Mouse (Mus musculus) forebrain, embryonic 10.5 days (tissue): ENCODE results near the gene Atp6v0a2. TPM values are rescaled to one million over a fixed set of nuclear protein-coding genes. Genes with fewer than 3 reads are reported as not detected.
"Not testable (repeated sequence)": the region's sequence is repeated elsewhere in the genome, so short reads cannot be mapped to it uniquely, and the experiment has no call there.

ENCODE experiments used
- DNase-seq: peaks from one replicate; pipeline ENCODE4 v3.0.0-alpha.2; 2017; ENCODE audit warnings: low spot score; ENCODE audit errors: extremely low spot score
- H3K27ac ChIP-seq: fragments of 300-500 bp; sonication (generic); 2 replicates; pipeline ENCODE4 v1.5.1; 2016; ENCODE audit warnings: mild to moderate bottlenecking
- H3K27me3 ChIP-seq: fragments of 300-500 bp; sonication (generic); 2 replicates; pipeline ENCODE4 v1.6.1; 2016; ENCODE audit warnings: mild to moderate bottlenecking; ENCODE audit not compliant: poor library complexity, severe bottlenecking
- H3K36me3 ChIP-seq: fragments of 300-500 bp; sonication (generic); replicated peaks from 2 replicates; pipeline ENCODE4 v1.6.1; 2016; ENCODE audit warnings: mild to moderate bottlenecking, moderate library complexity
- H3K4me1 ChIP-seq: fragments of 300-500 bp; sonication (generic); 2 replicates; pipeline ENCODE4 v1.6.1; 2016
- H3K4me3 ChIP-seq: fragments of 300-500 bp; sonication (generic); 2 replicates; pipeline ENCODE4 v1.5.1; 2016; ENCODE audit warnings: mild to moderate bottlenecking, moderate library complexity
- H3K9me3 ChIP-seq: fragments of 300-500 bp; sonication (generic); 2 replicates; pipeline ENCODE4 v1.6.1; 2016; ENCODE audit warnings: mild to moderate bottlenecking, moderate library complexity
- WGBS: fragments of 180-500 bp; shearing (Covaris S2); methylation state at CpG from one replicate; pipeline ENCODE4 v1.1.7; 2016; 5-methylcytosine and 5-hydroxymethylcytosine counted together
- polyA plus RNA-seq: library from polyadenylated mRNA; unstranded; fragments of >200 nt; fragmentation: Nextera tagmentation; extraction: Ambion mirVana; gene quantifications from 2 replicates; pipeline ENCODE4 v1.2.1, GENCODE M21; 2016

The Atp6v0a2 gene
- polyA plus RNA-seq, 1 experiment from 2014 or later = 45.4 TPM

DNA sequence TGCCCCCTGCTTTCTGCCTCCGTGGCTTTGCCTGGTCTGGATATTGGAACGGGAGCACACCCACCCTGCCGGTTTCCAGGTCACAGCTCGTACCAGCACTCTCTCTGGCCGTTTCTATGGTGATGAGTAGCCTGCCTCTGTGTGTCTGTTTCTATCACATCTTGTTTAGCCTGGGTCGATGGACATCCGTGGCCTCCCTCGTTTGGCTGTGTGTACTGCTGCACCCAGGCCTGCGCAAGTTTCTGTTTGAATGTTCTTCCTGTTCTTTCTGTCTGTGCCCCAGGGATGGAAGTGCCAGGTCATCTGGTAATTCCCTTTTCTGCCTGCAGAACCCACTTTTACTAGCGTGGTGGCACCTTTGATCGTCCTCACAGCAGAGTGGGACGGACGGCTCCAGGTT is 7.0 kb upstream of the Atp6v0a2 start:
- Histone ChIP-seq H3K27me3 (no peaks in the 10 kb centered on the region), H3K27ac (no peak overlapping the region), H3K9me3 (no peaks in the 10 kb centered on the region), H3K4me1 (no peaks in the 10 kb centered on the region), H3K4me3 (no peak overlapping the region), H3K36me3 (peaks cover 47% of the 10 kb centered on the region)
- no peak for DNase-seq
- 85% methylated on average over 13 of the region's 13 CpGs for WGBS

DNA sequence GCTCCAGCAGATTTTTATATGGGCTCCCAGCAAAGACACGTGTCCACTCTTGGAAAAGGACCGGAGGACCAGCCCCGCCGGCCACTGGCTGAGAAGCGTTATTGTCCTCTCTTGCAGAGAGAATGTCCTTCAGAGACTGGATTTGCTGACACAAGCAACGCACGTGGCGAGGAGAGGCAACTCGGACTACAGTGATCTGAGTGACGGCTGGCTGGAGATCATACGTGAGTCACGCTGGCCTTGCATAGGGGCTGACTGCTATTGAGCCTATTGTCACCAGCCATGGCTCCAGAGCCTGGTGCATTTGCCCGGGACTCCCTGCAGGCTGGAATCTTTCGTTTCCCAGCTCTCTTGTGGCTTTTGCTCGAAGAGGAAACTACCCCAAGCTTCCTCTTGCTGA is 5.5 kb upstream of the Atp6v0a2 start:
- Histone ChIP-seq H3K27ac (no peak overlapping the region), H3K4me3 (no peak overlapping the region), H3K4me1 (peaks cover 3% of the 10 kb centered on the region), H3K27me3 (no peaks in the 10 kb centered on the region), H3K36me3 (peaks cover 42% of the 10 kb centered on the region), H3K9me3 (no peaks in the 10 kb centered on the region)
- WGBS = 89% methylated on average over 15 of the region's 15 CpGs
- DNase-seq = no peak

DNA sequence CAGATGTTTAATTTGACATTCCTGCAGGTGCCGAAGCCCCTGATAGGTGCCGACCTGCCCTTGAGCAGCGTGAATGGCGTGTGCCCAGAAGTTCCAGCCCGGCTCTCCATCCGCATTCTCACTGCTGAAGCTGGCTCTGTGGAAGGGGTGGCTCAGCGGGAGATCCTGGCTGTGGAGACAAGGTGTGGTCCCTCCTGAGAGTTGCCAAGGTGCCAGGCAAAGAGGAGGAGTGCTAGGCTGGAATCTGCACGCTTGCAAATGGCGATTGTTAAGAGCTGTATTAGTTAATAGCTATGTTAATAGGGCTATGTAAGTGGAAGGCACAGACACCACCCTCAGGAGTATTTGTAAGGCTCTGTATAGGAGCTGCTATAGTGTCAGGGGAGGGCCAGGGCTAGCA is 4.1 kb upstream of the Atp6v0a2 start:
- H3K27ac ChIP-seq = no peak overlapping the region
- peaks cover 10% of the 10 kb centered on the region for H3K4me1 ChIP-seq
- H3K9me3 ChIP-seq = no peaks in the 10 kb centered on the region
- no peak for DNase-seq
- 90% methylated on average over 9 of the region's 9 CpGs for WGBS
- no peaks in the 10 kb centered on the region for H3K27me3 ChIP-seq
- no peak overlapping the region for H3K4me3 ChIP-seq
- H3K36me3 ChIP-seq = peaks cover 34% of the 10 kb centered on the region

DNA sequence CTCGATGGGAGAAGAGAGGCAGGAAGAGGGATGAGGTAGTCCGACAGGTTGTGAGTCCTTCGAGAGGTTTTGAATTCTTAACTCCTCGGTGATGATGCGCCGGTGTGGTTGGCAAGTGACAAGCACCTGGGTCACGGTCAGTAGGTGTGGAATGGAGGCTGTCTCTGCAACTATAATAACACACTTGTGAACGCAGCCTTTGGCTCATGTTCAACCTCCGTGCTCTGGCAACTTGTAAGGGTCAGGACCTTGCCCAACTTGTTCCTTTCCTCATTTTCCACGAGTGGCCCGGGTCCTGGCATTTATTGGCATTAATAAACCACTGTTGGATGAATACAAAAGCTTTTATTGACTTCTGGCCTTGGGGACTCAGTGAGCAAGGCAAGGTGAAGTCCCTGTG is 1.3 kb downstream of the Atp6v0a2 start:
- H3K36me3 ChIP-seq = peaks cover 38% of the 10 kb centered on the region
- no peaks in the 10 kb centered on the region for H3K9me3 ChIP-seq
- 39% methylated on average over 11 of the region's 11 CpGs for WGBS
- H3K4me1 ChIP-seq = peaks cover 23% of the 10 kb centered on the region
- peak overlapping the region; percentile 86; the same call in 1 of the 2 replicates for H3K27ac ChIP-seq
- H3K4me3 ChIP-seq = peak overlapping the region; percentile 83
- DNase-seq = no peak
- no peaks in the 10 kb centered on the region for H3K27me3 ChIP-seq

DNA sequence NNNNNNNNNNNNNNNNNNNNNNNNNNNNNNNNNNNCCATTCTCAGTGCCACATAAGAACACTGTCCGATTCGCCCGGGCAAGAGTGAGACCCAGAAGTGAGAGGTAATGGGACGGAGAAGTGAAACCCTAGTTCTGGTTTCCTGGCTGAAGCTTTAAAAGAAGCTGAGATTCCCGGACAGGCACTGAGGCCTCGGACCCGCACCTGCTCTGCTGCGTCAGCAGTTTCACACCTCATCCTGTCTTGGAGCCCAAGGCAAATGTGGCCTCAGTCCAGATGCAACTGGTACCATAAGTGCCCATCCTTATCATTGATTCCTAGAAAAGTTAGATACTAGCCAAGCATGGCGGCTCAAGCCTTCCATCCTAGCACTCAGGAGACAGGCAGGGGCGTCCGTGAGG is 3.3 kb downstream of the Atp6v0a2 start:
- no peak for DNase-seq
- Histone ChIP-seq H3K9me3 (no peaks in the 10 kb centered on the region), H3K4me3 (no peak overlapping the region), H3K36me3 (peaks cover 48% of the 10 kb centered on the region), H3K27me3 (no peaks in the 10 kb centered on the region), H3K4me1 (peaks cover 23% of the 10 kb centered on the region), H3K27ac (no peak overlapping the region)
- WGBS = 92% methylated on average over 8 of the region's 11 CpGs

DNA sequence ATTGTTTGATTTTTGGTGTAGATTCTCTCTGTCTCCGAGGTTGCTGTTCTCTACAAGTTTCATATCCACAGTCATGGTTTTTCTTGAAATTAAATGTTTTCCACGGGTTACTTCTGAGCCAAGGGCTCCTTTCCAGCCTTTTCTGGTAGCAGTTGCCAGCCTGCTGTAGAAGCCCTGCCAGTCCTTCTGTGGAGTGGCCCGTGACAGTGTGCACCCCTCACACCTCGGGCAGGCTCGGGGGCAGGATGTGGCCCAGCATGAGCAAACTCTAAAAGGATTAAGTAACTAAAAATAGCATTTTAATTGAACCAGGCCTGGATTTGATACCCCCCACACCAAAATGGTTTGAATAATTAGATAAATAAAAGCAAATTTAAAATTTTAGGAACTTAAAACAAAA is 4.1 kb downstream of the Atp6v0a2 start:
- H3K4me1 ChIP-seq = peaks cover 23% of the 10 kb centered on the region
- WGBS = 85% methylated on average over 5 of the region's 5 CpGs
- H3K4me3 ChIP-seq = no peak overlapping the region
- H3K27ac ChIP-seq = no peak overlapping the region
- no peak for DNase-seq
- H3K9me3 ChIP-seq = no peaks in the 10 kb centered on the region
- peaks cover 50% of the 10 kb centered on the region for H3K36me3 ChIP-seq
- H3K27me3 ChIP-seq = no peaks in the 10 kb centered on the region

DNA sequence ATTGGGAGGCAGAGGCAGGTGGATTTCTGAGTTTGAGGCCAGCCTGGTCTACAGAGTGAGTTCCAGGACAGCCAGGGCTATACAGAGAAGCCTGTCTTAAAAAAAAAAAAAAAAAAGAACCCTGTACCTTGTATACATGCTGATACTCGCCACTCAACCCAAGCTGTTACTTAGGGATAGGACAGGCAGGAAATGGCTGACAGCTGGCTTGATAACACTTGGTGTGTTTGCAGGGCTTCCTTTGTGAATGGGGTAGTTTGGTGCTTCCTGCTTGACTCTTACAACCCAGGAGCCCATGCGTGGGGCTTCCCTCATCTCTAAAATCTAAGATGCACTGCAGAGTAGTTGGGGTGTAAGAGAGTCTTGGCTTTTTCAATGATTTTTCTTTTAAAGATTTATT is 5.0 kb downstream of the Atp6v0a2 start:
- no peak overlapping the region for H3K27ac ChIP-seq
- no peaks in the 10 kb centered on the region for H3K27me3 ChIP-seq
- 89% methylated on average over 2 of the region's 2 CpGs for WGBS
- H3K4me3 ChIP-seq = no peak overlapping the region
- no peaks in the 10 kb centered on the region for H3K9me3 ChIP-seq
- H3K4me1 ChIP-seq = peaks cover 15% of the 10 kb centered on the region
- no peak for DNase-seq
- H3K36me3 ChIP-seq = peaks cover 58% of the 10 kb centered on the region

DNA sequence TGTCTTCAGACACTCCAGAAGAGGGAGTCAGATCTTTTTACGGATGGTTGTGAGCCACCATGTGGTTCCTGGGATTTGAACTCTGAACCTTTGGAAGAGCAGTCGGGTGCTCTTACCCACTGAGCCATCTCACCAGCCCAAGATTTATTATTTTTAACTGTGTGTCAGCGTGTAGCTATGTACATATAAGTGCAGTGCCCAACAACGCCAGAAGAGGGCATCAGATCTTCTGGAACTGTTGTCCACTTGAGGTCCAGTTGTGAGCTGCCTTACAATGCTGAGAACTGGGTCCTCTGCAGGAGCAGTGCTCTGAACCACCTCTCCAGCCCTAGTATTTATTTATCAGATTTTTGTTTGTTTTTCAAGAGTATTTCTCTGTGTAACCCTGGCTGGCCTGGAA is 6.7 kb downstream of the Atp6v0a2 start:
- H3K9me3 ChIP-seq, H3K27me3 ChIP-seq, DNase-seq, H3K27ac ChIP-seq, H3K4me1 ChIP-seq, H3K4me3 ChIP-seq: not testable (repeated sequence)
- H3K36me3 ChIP-seq = peaks cover 75% of the 10 kb centered on the region
- 81% methylated on average over 4 of the region's 4 CpGs for WGBS

DNA sequence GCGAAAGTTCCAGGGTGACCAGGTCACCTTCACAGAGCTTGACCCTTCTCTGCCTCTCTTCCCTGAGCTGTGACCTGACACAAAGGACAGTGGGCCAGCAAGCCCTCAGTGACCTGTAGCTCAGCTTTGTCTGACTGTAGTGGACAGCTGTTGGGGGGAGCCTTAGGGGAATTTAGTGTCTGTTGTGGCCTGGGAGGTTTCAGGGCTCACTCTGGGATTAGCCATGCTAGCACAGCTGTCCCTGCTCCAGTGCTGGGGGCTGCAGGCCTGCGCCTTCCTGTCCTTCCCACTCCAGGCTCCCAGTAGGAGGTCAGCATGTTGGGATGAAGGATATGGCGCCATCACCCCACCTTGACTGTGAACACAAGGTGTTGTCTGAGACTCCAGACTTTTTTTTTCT is 7.8 kb downstream of the Atp6v0a2 start:
- Histone ChIP-seq H3K4me3 (no peak overlapping the region), H3K27me3 (no peaks in the 10 kb centered on the region), H3K36me3 (peaks cover 81% of the 10 kb centered on the region), H3K27ac (no peak overlapping the region), H3K9me3 (no peaks in the 10 kb centered on the region), H3K4me1 (no peaks in the 10 kb centered on the region)
- no peak for DNase-seq
- 93% methylated on average over 3 of the region's 3 CpGs for WGBS

DNA sequence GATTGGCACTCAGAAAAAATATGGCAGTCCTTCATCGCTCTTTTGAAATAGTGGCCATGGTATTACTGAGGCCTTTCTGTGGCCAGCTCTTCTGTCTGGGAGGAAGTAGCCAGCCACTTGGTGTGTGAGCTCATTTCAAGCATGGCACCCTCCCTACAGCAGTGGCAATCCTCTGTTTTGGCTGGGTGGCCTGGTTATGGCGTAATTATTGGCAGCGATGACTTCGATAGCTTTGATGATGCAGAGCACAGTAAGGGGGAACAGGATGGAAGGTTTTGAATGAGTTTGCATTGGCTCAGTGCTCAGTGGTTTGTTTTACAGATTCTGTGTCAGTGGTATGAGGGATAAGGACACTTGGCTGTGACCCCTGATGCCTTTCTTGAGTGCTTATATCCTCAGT is 8.3 kb downstream of the Atp6v0a2 start:
- Histone ChIP-seq H3K27me3 (no peaks in the 10 kb centered on the region), H3K4me3 (no peak overlapping the region), H3K27ac (no peak overlapping the region), H3K36me3 (peaks cover 87% of the 10 kb centered on the region), H3K9me3 (no peaks in the 10 kb centered on the region), H3K4me1 (no peaks in the 10 kb centered on the region)
- DNase-seq = no peak
- WGBS = 97% methylated on average over 4 of the region's 4 CpGs

DNA sequence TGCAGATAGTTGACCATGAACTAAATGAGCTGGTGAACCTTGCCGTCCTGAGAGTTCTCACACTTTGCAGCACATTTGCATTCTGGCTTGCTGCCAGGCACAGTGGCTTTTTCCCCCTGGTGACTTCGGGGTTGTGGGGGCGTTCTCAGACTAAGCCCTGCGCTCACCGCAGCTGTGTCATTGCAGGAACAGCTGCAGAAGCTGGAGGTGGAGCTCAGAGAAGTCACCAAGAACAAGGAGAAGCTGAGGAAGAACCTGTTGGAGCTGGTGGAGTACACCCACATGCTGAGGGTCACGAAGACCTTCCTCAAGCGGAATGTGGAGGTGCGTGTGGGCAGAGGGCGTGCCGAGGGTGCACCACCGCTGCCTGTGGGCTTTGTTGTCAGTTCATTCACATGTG is 8.9 kb downstream of the Atp6v0a2 start:
- Histone ChIP-seq H3K27ac (no peak overlapping the region), H3K9me3 (no peaks in the 10 kb centered on the region), H3K36me3 (peaks cover 93% of the 10 kb centered on the region), H3K27me3 (no peaks in the 10 kb centered on the region), H3K4me3 (no peak overlapping the region), H3K4me1 (no peaks in the 10 kb centered on the region)
- no peak for DNase-seq
- WGBS = 95% methylated on average over 11 of the region's 11 CpGs

DNA sequence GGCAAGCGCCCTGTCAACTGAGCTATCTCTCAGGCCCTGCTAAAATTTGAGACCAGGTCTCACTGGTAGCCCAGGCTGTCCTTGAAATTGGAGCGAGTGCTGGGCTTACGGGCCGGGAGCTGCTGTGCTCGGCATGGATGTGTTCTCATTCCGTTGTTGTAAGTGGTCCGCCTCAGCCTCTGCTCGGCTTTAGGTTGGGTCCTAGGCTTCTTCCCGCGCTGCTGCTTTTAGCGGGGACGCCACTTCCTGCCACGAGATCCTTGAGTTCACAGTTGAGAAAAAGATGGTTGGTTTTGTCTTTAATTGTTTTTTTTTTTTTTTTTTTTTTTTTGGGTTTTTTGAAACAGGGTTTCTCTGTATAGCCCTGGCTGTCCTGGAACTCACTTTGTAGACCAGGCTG is 9.5 kb downstream of the Atp6v0a2 start:
- H3K9me3 ChIP-seq = no peaks in the 10 kb centered on the region
- H3K4me3 ChIP-seq = no peak overlapping the region
- peaks cover 97% of the 10 kb centered on the region for H3K36me3 ChIP-seq
- H3K4me1 ChIP-seq = no peaks in the 10 kb centered on the region
- no peaks in the 10 kb centered on the region for H3K27me3 ChIP-seq
- no peak overlapping the region for H3K27ac ChIP-seq
- whole genome bisulfite sequencing = 97% methylated on average over 13 of the region's 13 CpGs
- DNase-seq = no peak

DNA sequence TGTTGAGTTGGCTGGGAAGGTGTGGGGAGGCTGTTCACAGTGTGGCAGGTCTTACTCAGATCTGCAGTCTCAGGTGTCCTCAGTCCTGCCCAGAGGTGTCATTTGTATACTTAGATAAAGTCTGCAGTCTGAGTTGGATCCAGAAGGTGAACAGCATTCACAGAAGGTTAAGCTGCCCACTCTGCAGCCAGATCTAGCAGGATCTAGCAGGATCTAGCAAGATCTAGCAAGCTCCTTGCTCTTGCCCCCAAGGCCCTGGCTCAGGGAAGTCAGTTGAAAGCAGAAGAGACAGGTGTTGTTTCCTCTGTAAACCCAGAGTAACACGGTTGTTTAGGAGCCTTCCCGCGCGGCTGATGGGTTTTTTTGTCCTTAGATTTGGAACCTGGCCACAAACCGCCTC is 85.4 kb downstream of the Atp6v0a2 start:
- 92% methylated on average over 5 of the region's 5 CpGs for WGBS
- Histone ChIP-seq H3K4me3 (no peak overlapping the region), H3K27ac (no peak overlapping the region), H3K36me3 (peaks cover 84% of the 10 kb centered on the region), H3K9me3 (peaks cover 3% of the 10 kb centered on the region), H3K27me3 (no peaks in the 10 kb centered on the region), H3K4me1 (no peaks in the 10 kb centered on the region)
- DNase-seq = no peak

DNA sequence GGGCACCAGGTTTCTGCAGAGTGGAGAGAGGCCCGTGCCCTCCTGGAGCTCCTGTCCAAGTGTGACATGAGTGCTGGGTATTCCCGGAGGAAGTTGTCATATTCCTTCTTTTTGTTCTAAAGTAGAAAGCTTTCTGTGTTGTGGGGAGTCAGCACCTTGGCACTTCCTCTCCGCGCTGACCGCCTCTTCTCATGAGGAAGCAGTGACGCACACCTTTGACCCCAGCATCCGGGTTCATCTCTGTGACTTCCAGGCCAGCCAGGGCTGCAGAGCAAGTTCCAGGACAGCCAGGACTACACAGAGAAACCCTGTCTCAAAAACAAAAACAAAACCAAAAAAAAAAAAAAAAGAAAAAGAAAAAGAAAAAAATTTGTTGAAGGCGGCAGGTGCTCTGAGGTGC is 86.8 kb downstream of the Atp6v0a2 start:
- Histone ChIP-seq H3K27ac (no peak overlapping the region), H3K27me3 (no peaks in the 10 kb centered on the region), H3K9me3 (peaks cover 3% of the 10 kb centered on the region), H3K36me3 (peaks cover 98% of the 10 kb centered on the region), H3K4me3 (no peak overlapping the region), H3K4me1 (no peaks in the 10 kb centered on the region)
- 92% methylated on average over 8 of the region's 8 CpGs for WGBS
- DNase-seq = no peak
